Mouse (Mus musculus): ENCODE results near the gene Aebp2. TPM values are rescaled to one million over a fixed set of nuclear protein-coding genes. Genes with fewer than 3 reads are reported as not detected.
"Not testable (repeated sequence)": the region's sequence is repeated elsewhere in the genome, so short reads cannot be mapped to it uniquely, and the experiment has no call there.

The Aebp2 gene
- polyA plus RNA-seq (2012) = 0.51 TPM in 2 replicates

- Histone ChIP-seq H3K9me3 (ENCODE audit: control insufficient read depth, low read length) (no peaks in the 10 kb centered on the region), H3K27me3 (ENCODE audit: control insufficient read depth) (peaks cover 5% of the 10 kb centered on the region; the same call in 1 of the 2 replicates), H3K4me1 (ENCODE audit: control insufficient read depth) (peaks cover 39% of the 10 kb centered on the region), H3K36me3 (ENCODE audit: control insufficient read depth) (no peaks in the 10 kb centered on the region; the same call in 1 of the 2 replicates), H3K4me3 (replicated peaks) (peak within 1 kb of the TSS; percentile 97)
- no peak for TF ChIP-seq GATA1 (IDR thresholded peaks at IDR 0.05; ENCODE audit: low read length)
- TF ChIP-seq TAL1 (IDR thresholded peaks at IDR 0.05; ENCODE audit: low read length) = no peak
These were observed at the start of gene Aebp2 for GRCm38 (mm10) chr6:140622391-140623225. Aebp2 (plus strand) TSS chr6:140622663.

DNA sequence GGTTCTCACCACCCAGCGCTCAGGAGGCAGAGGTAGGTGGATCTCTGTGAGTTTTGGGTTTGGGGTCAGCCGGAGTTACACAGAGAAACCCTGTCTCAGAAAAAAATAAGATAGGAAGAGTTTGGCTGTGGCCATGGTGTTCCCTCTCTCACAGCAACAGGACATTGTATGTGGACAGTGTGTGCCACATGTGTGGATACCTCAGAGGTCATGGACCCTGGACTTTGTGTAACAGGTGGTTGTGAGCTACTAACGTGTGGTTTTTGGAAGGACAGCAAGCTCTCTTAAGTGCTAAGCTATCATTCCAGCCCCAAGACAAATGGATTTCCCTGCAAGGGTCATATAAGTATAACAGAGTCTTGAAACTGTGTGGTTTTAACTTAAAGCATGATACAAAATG lies 47.5 kb upstream of the Aebp2 start:
- Histone ChIP-seq H3K27me3 (ENCODE audit: control insufficient read depth) (no peaks in the 10 kb centered on the region), H3K36me3 (ENCODE audit: control insufficient read depth) (no peaks in the 10 kb centered on the region; the same call in 1 of the 2 replicates), H3K4me3 (replicated peaks) (no peak overlapping the region), H3K9me3 (ENCODE audit: control insufficient read depth, low read length) (no peaks in the 10 kb centered on the region), H3K4me1 (ENCODE audit: control insufficient read depth) (no peaks in the 10 kb centered on the region)
- TF ChIP-seq GATA1 (IDR thresholded peaks at IDR 0.05; ENCODE audit: low read length) (no peak), TAL1 (IDR thresholded peaks at IDR 0.05; ENCODE audit: low read length) (no peak)

- H3K4me1 ChIP-seq (ENCODE audit: control insufficient read depth) = no peaks in the 10 kb centered on the region
- no peaks in the 10 kb centered on the region; the same call in 1 of the 2 replicates for H3K36me3 ChIP-seq (ENCODE audit: control insufficient read depth)
- no peaks in the 10 kb centered on the region for H3K27me3 ChIP-seq (ENCODE audit: control insufficient read depth)
- TF ChIP-seq TAL1 (IDR thresholded peaks at IDR 0.05; ENCODE audit: low read length) = no peak
- no peak for TF ChIP-seq GATA1 (IDR thresholded peaks at IDR 0.05; ENCODE audit: low read length)
- no peak overlapping the region for H3K4me3 ChIP-seq (replicated peaks)
- no peaks in the 10 kb centered on the region for H3K9me3 ChIP-seq (ENCODE audit: control insufficient read depth, low read length)
These were observed 46.3 kb upstream of the Aebp2 start for GRCm38 (mm10) chr6:140576133-140576532.

- no peaks in the 10 kb centered on the region for H3K9me3 ChIP-seq (ENCODE audit: control insufficient read depth, low read length)
- H3K4me3 ChIP-seq (replicated peaks) = no peak overlapping the region
- no peaks in the 10 kb centered on the region for H3K27me3 ChIP-seq (ENCODE audit: control insufficient read depth)
- no peaks in the 10 kb centered on the region; the same call in 1 of the 2 replicates for H3K36me3 ChIP-seq (ENCODE audit: control insufficient read depth)
- H3K4me1 ChIP-seq (ENCODE audit: control insufficient read depth) = no peaks in the 10 kb centered on the region
- TF ChIP-seq TAL1 (IDR thresholded peaks at IDR 0.05; ENCODE audit: low read length) (no peak), GATA1 (IDR thresholded peaks at IDR 0.05; ENCODE audit: low read length) (no peak)
These were observed 45.3 kb upstream of the Aebp2 start for GRCm38 (mm10) chr6:140576961-140577821.

DNA sequence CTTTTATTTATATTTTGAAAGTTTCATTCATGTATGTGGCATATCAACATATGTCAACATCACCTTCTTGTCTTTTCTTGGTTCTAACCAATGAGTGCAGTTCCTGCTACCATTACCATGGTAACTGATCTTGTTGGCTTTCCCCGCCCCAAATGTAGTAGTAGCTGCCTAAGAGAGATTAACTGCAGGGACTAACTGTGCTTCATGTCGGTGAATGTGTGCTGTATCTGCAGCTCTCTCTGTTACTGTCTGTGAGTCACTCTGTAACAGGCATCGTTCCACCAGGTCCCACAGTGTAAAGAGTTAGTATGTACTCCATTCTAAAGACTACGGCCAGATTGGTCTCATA lies 44.7 kb upstream of the Aebp2 start:
- no peaks in the 10 kb centered on the region for H3K4me1 ChIP-seq (ENCODE audit: control insufficient read depth)
- H3K9me3 ChIP-seq (ENCODE audit: control insufficient read depth, low read length) = no peaks in the 10 kb centered on the region
- TF ChIP-seq TAL1 (IDR thresholded peaks at IDR 0.05; ENCODE audit: low read length) = no peak
- TF ChIP-seq GATA1 (IDR thresholded peaks at IDR 0.05; ENCODE audit: low read length) = no peak
- H3K36me3 ChIP-seq (ENCODE audit: control insufficient read depth) = no peaks in the 10 kb centered on the region; the same call in 1 of the 2 replicates
- H3K4me3 ChIP-seq (replicated peaks) = no peak overlapping the region
- no peaks in the 10 kb centered on the region for H3K27me3 ChIP-seq (ENCODE audit: control insufficient read depth)

GRCm38 (mm10) chr6:140578985-140579384 lies 43.5 kb upstream of the Aebp2 start:
- not testable (repeated sequence) for H3K4me1 ChIP-seq (ENCODE audit: control insufficient read depth); H3K36me3 ChIP-seq (ENCODE audit: control insufficient read depth); H3K4me3 ChIP-seq (replicated peaks); H3K9me3 ChIP-seq (ENCODE audit: control insufficient read depth, low read length); H3K27me3 ChIP-seq (ENCODE audit: control insufficient read depth)

- H3K4me1 ChIP-seq (ENCODE audit: control insufficient read depth) = no peaks in the 10 kb centered on the region
- no peaks in the 10 kb centered on the region; the same call in 1 of the 2 replicates for H3K36me3 ChIP-seq (ENCODE audit: control insufficient read depth)
- TF ChIP-seq TAL1 (IDR thresholded peaks at IDR 0.05; ENCODE audit: low read length) = no peak
- no peak for TF ChIP-seq GATA1 (IDR thresholded peaks at IDR 0.05; ENCODE audit: low read length)
- no peaks in the 10 kb centered on the region for H3K9me3 ChIP-seq (ENCODE audit: control insufficient read depth, low read length)
- no peak overlapping the region for H3K4me3 ChIP-seq (replicated peaks)
- H3K27me3 ChIP-seq (ENCODE audit: control insufficient read depth) = no peaks in the 10 kb centered on the region
These were observed 42.3 kb upstream of the Aebp2 start for GRCm38 (mm10) chr6:140580170-140580569.

DNA sequence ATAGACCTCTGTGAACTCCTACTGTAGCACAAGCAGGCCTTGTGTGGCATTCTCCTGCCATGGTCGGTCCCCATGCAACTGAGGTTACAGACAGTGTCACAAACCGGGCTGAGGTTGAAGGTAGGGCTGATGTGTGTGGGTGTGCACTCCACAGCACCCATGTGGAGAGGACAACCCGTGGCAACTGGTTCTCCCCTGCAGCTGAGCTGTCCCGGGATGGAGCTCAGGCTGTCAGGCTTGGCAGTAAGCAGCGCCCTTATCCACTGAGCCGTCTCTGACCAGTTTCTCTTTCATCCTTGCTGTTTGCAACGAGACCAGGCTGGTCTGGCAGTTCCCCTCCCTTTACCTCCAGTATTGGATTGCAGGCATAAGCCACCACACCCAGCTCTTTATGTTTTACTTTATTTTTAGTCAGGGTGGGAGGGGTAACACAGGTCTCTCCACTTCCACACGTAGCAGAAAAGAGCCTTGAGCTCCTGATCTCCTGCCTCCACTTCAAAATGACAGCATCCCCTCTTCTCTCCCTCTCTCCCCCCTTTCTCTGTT lies 35.7 kb upstream of the Aebp2 start:
- TF ChIP-seq GATA1 (IDR thresholded peaks at IDR 0.05; ENCODE audit: low read length) (no peak), TAL1 (IDR thresholded peaks at IDR 0.05; ENCODE audit: low read length) (no peak)
- H3K27me3 ChIP-seq (ENCODE audit: control insufficient read depth) = no peaks in the 10 kb centered on the region
- peaks cover 6% of the 10 kb centered on the region; the same call in 1 of the 2 replicates for H3K9me3 ChIP-seq (ENCODE audit: control insufficient read depth, low read length)
- H3K4me1 ChIP-seq (ENCODE audit: control insufficient read depth) = no peaks in the 10 kb centered on the region
- H3K36me3 ChIP-seq (ENCODE audit: control insufficient read depth) = peaks cover 14% of the 10 kb centered on the region
- no peak overlapping the region for H3K4me3 ChIP-seq (replicated peaks)

GRCm38 (mm10) chr6:140591331-140591730 lies 31.1 kb upstream of the Aebp2 start:
- H3K36me3 ChIP-seq (ENCODE audit: control insufficient read depth) = peaks cover 12% of the 10 kb centered on the region
- no peaks in the 10 kb centered on the region for H3K4me1 ChIP-seq (ENCODE audit: control insufficient read depth)
- H3K27me3 ChIP-seq (ENCODE audit: control insufficient read depth) = no peaks in the 10 kb centered on the region
- H3K4me3 ChIP-seq (replicated peaks) = no peak overlapping the region
- peaks cover 6% of the 10 kb centered on the region; the same call in 1 of the 2 replicates for H3K9me3 ChIP-seq (ENCODE audit: control insufficient read depth, low read length)
- TF ChIP-seq TAL1 (IDR thresholded peaks at IDR 0.05; ENCODE audit: low read length) = no peak
